Mouse (Mus musculus): Measurements from ENCODE around the gene Gdpgp1.

The Gdpgp1 gene

DNA sequence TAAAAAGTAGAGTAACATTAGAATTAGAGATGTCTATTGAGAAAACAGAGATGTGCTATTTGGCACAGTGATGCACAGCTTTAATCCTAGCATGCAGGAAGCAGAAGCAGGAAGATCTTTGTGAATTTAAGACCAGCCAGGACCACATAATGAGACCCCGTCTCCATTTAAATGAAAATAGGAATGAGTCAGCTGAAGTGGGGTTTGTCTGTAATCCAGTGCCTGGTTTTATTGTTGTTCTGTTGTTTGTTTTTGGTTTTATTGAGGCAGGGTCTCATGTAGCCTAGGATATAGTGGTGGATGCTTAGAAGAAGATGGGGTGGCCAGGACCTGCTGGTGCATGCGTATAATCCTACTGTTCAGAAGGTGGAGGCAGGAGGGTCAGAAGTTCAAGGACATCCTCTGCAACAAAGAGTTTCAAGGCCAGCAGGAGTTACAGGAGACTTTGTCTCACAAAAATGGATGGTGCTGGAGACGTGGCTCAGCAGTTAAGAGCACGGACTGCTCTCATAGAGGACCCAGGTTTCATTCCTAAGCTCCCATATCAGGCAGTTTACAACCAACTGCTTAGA, 11.4 kb upstream of the Gdpgp1 start:
- in situ Hi-C loops (cut with MboI, MseI): no loop called here

DNA sequence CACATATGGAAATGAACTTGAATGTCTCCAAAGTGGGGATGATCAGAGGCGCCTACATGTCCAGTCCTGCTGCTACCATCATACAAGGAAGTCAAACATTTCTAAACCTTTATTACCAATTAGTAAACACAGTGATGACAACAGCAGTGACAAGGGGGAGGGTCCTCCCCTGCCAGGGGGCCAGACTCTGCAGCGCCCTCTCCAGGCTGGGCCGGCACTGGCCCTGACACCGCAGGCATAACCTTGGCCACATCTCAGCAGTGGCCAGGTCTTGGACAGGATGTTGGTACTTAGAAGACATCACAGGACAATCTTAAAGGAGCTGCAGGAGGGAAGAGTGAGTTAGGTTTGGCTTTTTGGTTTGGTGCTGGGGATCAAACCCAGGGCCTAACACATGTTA, 5.6 kb upstream of the Gdpgp1 start:
- in situ Hi-C loops (cut with MboI, MseI): no loop called here

DNA sequence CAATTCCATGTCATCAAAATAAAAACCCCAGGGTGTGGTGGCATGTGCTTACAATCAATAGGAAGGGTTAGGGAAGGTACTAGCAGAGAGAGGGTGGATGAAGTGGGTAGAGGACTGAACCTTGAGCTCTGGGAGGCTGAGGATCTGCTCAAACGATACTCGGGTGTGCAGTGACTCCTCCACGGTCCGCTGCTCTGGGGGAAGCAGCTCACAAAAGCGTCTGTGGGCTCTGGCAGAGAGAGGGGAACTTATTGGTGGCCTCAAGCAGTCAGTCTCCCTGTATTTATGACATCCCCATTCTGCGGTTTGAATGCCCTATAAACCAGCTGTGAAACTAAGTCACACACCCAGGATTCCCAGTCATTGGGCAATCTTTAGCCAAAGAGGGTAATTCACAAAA, 2.5 kb upstream of the Gdpgp1 start:
- in situ Hi-C loops (cut with MboI, MseI): no loop called here

DNA sequence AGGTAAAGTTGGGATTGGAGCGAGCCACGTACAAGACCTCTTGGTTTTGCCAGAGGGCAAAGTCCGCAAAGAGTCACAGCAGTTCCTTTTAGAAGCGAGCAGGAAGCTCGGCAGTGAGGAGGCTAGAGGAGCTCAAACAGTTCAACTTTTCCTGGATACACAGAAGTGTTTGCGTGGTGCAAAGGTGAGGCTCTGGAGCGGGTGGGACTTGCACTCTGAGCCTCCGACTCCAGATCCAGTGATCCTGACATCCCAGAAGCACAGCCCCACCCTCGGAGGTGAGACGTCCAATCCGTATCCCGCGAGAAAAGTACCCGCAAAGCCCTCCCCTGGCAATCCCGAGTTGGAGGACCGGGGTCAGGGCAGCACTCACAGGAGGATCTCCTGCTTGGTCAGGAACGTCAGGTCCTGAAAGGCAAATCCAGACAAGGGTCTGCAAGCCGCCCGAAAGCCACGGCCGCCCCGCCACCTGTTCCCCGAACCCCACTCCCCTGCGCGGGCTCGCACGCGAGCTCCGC, 635 bp upstream of the Gdpgp1 start:
- in situ Hi-C loops (cut with MboI, MseI): no loop called here

DNA sequence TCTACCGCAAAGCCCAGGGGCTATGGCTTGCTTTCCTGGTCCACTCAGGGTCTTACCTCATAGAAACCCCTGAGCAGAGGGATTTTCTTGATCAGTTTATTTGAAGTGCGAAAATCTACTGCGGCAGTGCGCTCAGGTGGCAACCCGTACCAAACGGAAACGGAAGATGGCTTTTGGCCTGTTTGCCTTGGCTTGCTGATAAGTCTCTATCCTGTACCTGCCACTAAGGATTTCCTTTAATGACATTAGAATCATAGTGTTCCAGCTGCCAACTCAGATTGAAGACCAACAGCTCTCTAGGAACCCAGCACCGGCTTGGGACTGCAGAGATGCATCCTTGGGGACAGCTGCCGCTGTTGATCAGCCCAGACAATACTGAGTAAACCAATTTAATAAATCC, 1.1 kb downstream of the Gdpgp1 start:
- in situ Hi-C loops (cut with MboI, MseI): no loop called here

DNA sequence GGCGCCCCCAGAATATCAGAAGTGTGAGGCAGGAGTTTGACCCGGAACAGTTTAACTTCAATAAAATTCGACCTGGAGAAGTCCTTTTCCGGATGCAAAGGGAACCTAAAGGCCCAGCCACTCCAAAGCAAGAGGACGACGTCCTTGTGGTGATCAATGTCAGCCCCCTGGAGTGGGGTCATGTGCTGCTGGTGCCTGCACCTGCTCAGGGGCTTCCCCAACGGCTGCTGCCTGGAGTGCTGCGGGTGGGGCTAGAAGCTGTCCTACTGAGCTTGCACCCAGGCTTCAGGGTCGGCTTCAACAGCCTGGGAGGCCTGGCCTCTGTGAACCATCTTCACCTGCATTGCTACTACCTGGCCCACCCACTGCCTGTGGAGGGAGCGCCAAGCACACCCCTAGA, 5.9 kb downstream of the Gdpgp1 start:
- in situ Hi-C loops (cut with MboI, MseI): no loop called here

DNA sequence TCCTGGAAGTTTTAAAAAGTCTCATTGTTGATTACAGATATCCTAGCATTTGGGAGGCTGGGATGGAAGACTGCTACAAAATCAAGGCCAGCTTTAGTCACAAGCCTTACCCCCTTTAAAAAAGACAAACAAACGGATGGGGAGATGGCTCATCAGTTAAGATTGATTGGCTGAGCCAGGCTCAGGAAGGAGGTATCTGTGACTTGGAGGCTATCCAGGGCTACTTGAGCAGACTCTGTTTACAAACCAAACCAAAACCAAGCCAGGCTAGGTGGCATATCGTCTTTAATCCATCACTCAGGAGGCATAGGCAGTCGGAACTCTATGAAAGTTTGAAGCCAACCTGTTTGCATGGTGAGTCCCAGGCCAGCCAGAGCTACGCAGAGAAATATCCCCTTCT, 9.0 kb downstream of the Gdpgp1 start:
- in situ Hi-C loops (cut with MboI, MseI): no loop called here

DNA sequence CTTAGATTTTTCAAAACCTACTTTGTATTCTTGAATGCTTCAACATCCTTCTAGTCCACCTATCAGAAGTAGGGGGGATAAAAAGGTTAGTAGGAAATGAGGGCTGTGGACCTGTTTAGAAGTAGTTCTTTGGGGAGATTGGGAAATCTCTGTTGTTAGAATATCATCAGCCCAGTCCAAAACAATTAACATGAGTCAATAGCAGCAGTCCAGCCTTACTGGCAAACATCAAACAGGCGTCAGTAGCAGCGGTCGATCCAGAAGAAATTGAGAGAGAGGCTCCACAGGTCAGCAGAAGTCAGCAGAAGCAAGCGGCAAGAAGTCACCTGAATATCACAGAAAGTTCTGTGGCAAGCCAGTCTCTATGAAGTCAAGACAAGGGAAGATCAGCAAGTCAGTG, 12.2 kb downstream of the Gdpgp1 start:
- in situ Hi-C loops (cut with MboI, MseI): no loop called here

DNA sequence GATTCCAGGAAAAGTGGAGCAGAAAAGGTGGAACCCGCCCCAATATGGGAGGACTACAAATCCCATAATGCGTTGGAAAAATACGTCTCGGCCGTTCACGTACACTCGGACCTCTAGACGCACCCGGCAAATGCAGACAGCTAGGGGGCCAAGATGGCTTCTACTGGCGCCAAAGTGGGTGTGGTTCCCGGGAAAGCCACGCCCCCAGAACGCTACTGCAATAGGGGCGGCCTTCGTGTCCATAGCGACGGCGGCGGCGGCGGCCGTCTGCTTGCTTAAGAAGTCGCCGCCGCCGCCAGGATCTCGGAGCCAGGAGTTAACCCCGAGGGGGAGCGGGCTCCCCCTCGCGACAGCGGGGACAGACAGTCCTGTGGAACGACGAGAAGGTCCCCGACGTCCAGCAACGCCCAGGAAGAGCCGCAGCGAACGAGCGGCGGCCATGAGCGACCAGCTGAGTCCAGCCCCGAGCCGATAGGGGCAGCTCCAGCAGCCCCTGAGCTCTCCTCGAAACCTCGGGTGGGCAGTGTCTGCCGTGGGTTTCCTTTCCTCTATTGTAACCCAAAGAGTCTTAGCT, 13.6 kb downstream of the Gdpgp1 start, which contains the start of gene Ttll13:
Gene Ttll13, plus strand, starts transcription at position 229 of the 574 bp plus-strand sequence.
- in situ Hi-C loops (cut with MboI, MseI): no loop called here

DNA sequence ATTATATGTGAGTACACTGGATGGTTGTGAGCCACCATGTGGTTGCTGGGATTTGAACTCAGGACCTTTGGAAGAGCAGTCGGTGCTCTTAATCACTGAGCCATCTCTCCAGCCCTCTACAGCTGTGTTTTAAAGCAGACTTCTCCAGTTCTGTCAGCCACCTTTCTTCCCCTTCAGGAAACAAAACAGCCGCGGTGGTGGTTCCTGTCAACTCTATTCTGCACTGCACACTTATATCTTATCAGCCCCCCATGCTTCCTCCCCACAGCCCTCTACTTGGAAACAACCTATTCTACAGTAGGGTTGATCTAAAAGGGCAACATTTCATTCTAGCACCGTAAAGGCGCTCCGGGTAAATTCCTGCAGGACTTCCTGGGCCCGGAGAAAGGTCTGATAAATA, 14.2 kb downstream of the Gdpgp1 start:
- in situ Hi-C loops (cut with MboI, MseI): no loop called here

DNA sequence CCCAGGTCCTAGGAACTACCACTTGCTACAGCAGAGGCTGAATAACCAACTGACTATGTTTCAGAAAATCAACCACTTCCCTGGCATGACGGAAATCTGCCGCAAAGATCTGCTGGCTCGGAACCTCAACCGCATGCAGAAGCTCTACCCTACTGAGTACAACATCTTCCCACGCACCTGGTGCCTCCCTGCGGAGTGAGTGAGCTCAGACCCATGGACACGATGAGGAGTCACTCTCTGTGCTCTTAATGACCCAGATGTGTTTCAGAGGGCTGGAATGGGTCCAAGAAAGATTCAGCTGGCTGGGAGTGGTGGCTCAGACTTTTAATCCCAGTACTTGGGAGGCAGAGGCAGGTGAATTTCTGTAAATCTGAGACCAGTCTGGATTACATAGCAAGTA, 19.8 kb downstream of the Gdpgp1 start:
- in situ Hi-C loops (cut with MboI, MseI): no loop called here

DNA sequence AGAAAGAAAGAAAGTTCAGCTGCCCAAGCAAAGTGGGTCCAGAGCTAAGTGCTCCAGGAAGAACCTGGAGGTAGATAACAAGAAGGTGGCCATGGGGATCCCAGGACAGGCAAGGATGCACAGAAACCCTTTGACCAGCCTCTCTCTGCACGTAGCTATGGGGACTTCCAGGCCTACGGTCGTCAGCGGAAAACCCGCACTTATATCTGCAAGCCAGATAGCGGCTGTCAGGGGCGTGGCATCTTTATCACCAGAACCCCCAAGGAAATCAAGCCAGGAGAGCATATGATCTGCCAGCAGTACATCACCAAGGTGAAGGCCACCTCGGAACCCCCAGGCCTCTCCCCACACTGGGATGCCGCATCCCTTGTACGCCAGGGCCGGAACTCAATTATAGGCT, 20.2 kb downstream of the Gdpgp1 start:
- in situ Hi-C loops (cut with MboI, MseI): no loop called here

DNA sequence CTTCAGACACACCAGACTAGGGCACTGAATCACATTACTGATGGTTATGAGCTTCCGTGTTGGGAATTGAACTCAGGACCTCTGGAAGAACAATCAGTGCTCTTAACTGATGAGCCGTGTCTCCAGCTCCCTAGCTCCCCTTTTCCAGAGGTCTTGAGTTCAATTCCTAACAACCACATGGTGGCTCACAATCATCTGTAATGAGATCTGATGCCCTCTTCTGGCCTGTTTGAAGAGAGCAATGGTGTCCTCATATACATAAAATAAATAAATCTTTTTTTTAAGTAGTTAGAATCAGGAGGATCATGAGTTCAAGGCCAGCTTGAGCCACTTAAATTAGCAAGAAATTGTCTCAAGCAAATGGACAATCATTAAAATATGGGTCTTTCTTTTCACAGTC, 23.3 kb downstream of the Gdpgp1 start:
- in situ Hi-C loops (cut with MboI, MseI): no loop called here

DNA sequence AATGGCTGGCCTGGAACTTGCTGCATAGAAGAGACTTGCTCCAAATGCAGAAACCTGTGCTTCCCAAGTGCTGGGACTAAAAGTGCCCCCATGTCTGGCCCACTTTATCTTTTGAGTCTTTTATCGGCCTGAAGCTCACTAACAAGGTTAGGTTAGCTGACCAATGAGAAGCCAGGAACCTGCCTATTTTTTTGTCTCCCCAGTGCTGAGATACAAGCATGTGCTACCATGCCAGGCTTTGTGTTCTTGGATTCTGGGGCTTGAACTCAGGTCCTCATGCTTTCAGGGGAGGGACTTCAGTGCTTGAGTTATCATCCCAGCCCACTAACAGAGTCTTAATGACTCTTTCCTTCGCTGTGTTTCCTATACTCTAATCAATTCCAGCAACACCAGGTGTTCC, 25.0 kb downstream of the Gdpgp1 start:
- in situ Hi-C loops (cut with MboI, MseI): no loop called here

DNA sequence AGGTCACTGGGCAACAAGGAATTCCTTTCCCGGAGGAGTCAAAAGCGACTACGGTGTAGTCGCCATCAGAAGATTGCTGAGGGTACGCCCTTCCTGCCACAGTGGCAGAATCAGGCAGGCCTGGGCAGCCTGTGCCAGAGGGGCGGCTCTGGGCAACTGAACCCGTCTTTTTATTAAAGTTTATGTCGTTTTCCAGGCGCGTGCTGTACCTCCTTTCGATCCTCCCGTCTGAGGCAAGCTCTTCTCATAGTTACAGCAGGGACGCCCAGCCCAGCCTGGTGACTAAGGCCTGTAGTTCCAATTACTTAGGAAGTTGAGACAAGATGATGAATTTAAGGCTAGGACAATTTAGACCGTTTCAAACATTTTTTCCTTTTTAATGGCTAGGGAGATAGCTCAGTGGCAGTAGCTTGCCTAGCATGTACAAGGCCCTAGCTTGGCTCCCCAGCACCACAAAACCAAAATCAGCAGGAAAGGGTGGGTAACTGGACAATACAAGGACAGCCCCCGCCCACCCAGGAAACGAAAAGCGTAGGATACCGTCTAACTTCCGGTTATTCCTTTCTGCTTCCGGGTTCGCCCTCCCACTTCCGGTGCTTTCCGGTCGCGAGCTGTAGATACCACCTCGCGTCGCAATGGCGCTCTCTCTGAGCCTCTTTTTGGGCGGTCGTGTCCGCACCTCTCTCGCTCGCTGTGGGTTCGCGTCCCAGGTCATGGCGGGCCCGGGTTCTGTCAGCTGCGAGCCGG, 28.1 kb downstream of the Gdpgp1 start, which contains the start of gene Ngrn:
Gene Ngrn, plus strand, starts transcription at position 591 of the 747 bp plus-strand sequence.
- in situ Hi-C loops (cut with MboI, MseI): no loop called here

DNA sequence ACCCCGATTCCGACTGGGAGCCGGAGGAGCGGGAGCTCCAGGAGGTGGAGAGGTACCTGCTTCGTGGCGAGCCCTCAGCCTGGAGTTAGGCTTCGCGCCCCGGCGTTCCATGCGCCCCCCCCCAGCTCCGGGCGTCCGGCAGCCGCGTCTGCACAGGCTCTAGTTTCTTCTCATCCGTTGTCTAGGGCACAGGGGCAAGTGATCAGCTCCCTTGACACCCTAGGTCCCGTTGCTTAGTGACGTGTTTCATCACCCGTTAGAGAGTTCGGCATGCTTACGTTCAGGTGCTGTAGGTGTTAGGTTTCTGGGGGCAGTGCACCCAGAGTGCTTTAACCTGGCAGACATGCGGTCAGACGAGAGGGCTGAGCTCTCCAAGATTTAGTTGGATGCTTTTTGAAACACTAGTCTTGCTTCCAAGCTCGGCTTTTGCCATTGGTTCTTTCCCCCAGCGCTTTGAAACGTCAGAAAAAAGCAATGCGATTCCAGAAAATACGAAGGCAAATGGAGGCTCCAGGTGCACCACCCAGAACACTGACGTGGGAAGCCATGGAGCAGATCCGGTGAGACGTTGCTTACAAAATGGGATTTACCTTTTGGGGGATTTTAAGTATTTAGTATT, 28.8 kb downstream of the Gdpgp1 start:
- in situ Hi-C loops (cut with MboI, MseI): no loop called here

DNA sequence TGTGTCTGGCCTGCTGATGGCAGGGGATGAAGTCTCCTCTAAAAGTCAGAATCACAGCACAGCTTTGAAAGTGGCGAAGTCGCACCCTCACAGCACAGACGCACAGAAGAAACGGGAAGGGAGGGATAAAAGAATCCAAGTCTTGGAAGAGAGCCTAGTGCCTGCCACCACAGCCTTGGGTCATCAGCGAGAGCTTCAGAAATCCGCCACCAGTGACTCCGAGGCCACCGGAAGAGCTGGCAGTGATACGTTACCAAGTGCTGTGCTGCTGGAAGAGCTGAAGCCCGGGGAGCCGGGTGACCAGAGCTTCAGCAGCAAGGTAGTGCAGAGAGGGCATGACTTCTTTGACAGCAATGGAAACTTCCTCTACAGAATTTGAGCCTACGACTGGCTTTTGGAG, 31.9 kb downstream of the Gdpgp1 start:
- in situ Hi-C loops (cut with MboI, MseI): no loop called here

DNA sequence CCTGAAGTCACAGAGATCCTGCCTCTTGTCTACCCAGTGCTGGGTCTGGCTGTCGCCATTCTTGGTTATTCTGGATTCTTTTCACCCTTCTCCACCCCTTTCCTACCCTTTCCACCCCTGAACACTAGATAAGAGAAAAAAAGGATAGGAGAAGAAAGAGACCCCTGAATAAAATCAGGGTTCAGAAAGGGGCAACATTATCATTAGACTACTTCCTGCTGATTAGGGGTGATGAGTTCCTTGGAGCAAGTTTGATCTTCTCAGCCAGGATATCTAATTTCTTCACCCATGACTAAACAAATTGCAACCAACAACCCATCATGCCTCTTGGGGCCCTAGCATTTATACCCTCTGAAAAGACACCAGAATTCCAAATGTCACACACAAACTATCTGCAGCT, 35.1 kb downstream of the Gdpgp1 start:
- in situ Hi-C loops (cut with MboI, MseI): no loop called here

DNA sequence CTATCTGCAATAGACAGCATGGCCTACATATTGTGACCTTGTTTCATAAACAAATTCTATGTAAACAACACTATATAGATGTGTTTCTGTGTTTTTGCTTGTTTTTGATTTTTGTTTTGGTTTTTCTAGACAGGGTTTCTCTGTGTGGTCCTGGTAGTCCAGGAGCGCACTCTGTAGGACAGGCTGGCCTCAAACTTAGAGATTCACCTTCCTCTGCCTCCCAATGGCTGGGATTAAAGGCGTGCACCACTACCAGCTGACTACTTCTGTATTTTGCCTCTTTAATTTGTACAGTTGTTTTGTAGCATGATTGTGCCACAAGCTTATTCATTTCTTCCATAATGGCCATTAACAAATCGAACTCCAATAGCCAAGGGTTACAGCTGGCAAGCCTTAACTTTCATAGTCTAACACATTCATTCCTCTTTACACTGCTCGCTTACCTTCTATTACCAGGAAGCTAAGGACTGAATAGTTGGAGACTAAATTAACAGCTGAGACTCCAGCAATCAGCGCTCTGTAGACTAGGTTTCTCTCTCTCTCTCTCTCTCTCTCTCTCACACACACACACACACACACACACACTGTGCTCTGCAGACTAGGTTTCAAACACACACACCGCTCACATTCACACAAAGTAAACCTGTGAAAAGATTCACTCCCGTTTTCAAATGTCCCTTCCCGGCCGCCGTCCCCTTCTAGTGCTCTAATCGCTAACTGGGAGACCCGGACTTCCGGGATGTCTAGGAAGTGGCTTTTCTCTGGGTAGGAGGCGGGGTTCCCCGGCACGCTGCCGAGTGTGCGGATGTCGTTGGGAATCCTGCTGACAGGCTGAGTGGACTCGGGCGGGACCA, 36.5 kb downstream of the Gdpgp1 start, which contains the start of gene Vps33b:
Gene Vps33b, plus strand, starts transcription at position 753 of the 854 bp plus-strand sequence.
- in situ Hi-C loops (cut with MboI, MseI): no loop called here

DNA sequence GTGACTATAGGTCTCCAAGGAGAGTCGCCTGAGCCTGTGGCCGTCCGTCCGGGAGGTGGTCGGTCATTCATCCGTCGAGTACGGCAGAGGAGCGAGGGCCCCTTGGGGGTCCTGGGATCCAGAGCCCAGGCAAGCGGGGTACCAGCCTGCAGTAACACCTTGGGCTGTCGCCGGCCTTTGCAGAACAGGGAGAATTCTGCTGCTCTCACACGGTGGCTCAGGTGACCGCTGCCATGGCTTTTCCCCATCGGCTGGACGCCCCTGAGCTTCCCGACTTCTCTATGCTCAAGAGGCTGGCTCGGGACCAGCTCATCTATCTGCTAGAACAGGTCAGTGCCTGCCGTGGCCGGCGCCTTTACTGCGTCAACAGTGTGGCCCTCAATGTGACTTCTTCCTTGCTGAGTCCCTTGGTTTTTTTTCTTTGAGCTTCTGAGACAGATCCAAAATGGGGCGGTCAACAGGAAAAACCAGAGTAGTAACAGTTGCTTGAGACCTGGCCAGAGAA, 37.1 kb downstream of the Gdpgp1 start:
- in situ Hi-C loops (cut with MboI, MseI): no loop called here

DNA sequence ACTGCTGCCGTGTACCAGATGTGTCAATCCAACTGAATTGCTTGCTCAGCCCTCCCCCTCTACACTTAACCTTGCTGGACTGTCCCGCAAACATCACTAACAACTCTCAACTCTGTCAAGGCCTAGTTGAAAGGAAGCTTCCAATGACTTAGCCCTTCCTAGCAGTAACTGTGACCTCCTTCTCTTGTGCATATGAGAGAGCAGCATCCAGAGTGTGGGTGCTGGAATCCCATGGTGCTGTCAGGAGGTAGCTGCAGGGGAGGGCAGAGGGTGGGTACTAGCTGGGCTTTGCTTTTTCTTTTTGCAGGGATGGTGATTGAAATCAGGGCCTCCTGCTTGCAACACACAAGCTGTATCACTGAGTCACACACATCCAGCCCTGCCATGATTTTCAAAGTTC, 40.8 kb downstream of the Gdpgp1 start:
- in situ Hi-C loops (cut with MboI, MseI): no loop called here
